Mouse (Mus musculus): ENCODE results near the gene Mtmr12. TPM values are rescaled to one million over a fixed set of nuclear protein-coding genes. Genes with fewer than 3 reads are reported as not detected.
A peak's percentile ranks its signal among the peaks of the same experiment; 100 is the strongest.

Mtmr12 gene
- total and polyA plus RNA-seq, 2 experiments from 2014 or later = 5.5 to 13.1 TPM

DNA sequence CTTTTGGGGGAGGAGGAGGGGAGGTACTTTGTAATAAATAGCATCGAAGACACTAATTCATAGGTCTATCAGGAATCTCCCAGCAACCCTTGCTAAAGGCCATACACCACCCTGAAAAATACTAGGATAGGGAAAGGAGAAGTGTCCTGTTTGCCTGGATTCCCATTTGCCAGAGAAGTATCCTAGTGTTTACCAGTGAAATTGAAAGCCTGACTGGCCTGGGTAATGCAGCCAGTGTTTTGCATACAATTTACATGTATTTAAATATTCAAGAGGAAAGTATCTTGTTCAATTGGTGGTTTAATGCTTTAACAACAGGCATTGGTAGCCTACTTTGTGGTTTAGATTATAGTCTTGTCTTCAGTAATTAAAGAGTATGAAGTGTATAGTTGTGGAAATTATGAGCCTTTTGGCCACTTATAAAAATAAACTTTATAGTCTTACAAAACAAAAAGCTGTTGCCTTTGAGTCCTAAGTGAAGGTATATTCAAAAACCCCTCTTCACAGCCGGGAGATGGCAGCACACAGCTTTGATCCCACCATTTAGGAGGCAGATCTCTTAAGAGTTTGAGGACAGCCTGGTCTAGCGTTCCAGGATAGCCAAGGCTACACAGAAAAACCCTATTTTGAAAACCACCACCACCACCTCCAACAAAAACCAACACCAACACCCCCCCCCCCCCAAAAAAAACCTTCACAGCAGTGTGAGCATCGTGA, 69.4 kb downstream of the Mtmr12 start:
- Histone ChIP-seq H3K27me3 (ENCODE audit: insufficient read depth, low read length) (no peaks in the 10 kb centered on the region), H3K4me2 (ENCODE audit: low read depth) (no peak overlapping the region), H3K36me3 (ENCODE audit: insufficient read depth) (peaks cover 21% of the 10 kb centered on the region), H3K27ac (ENCODE audit: low read depth, low read length) (no peak overlapping the region), H3K4me1 (ENCODE audit: insufficient read depth) (no peaks in the 10 kb centered on the region), H3K9me3 (ENCODE audit: low read length) (no peaks in the 10 kb centered on the region), H3K4me3 (ENCODE audit: low read depth, low read length) (no peak overlapping the region), H3K9ac (no peak overlapping the region)
- 61% methylated on average over 4 of the region's 4 CpGs for WGBS
- TF ChIP-seq CTCF (IDR thresholded peaks at IDR 0.05; ENCODE audit: low read depth) = peak; percentile 45
- ATAC-seq (peak; percentile 51), DNase-seq (peak; percentile 26)

DNA sequence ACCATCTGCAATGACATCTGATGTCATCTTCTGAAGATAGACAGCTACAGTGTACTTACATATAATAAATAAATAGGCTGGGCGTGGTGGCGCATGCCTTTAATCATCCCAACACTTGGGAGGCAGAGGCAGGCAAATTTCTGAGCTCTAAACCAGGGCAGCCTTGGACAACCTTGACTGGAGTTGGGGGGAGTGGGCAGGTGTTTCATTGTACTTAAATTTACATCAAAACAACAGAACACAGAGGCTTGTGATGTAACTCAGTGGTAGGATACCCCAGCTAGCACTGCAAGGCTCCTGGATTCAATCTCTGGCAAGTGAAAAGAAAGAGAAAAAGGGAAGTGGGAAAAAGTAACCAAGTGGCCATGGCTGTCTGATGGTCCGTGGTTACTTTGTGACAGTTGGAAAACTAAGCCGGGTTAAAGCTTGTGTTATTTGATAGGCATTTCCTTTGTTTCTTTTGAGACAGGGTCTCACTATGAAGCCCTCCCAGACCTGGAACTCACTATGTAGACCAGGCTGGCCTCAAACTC, 70.3 kb downstream of the Mtmr12 start:
- Histone ChIP-seq H3K27me3 (ENCODE audit: insufficient read depth, low read length) (no peaks in the 10 kb centered on the region), H3K9me3 (ENCODE audit: low read length) (no peaks in the 10 kb centered on the region), H3K9ac (no peak overlapping the region), H3K4me1 (ENCODE audit: insufficient read depth) (no peaks in the 10 kb centered on the region), H3K36me3 (ENCODE audit: insufficient read depth) (peaks cover 13% of the 10 kb centered on the region), H3K4me3 (ENCODE audit: low read depth, low read length) (no peak overlapping the region), H3K4me2 (ENCODE audit: low read depth) (no peak overlapping the region), H3K27ac (ENCODE audit: low read depth, low read length) (no peak overlapping the region)
- TF ChIP-seq CTCF (IDR thresholded peaks at IDR 0.05; ENCODE audit: low read depth) = no peak
- WGBS = 76% methylated on average over 4 of the region's 4 CpGs
- DNase-seq (no peak), ATAC-seq (no peak)

DNA sequence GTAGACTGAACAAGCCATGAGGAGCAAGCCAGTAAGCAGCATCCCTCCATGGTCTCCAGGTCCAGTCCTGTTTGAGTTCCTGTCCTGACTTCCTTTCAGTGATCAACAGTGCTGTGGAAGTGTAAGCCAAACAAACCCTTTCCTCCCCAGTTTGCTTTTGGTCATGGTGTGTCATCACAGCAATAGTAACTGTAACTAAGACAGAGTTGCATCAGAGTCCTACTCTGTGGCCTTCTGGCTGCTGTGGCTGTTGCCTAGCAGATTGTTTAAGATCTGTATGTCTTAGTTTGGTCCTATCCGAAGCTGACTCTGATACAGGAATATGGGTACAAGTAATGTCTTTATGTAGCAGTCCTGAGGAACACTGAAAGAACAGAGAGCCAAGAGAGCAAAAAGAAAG, 75.0 kb downstream of the Mtmr12 start:
- Histone ChIP-seq H3K4me1 (ENCODE audit: insufficient read depth) (no peaks in the 10 kb centered on the region), H3K9me3 (ENCODE audit: low read length) (no peaks in the 10 kb centered on the region), H3K4me3 (ENCODE audit: low read depth, low read length) (no peak overlapping the region), H3K4me2 (ENCODE audit: low read depth) (no peak overlapping the region), H3K27ac (ENCODE audit: low read depth, low read length) (no peak overlapping the region), H3K27me3 (ENCODE audit: insufficient read depth, low read length) (no peaks in the 10 kb centered on the region), H3K9ac (no peak overlapping the region), H3K36me3 (ENCODE audit: insufficient read depth) (no peaks in the 10 kb centered on the region)
- WGBS = 94% methylated on average over 1 of the region's 1 CpGs
- no peak for TF ChIP-seq CTCF (IDR thresholded peaks at IDR 0.05; ENCODE audit: low read depth)
- ATAC-seq = no peak
- DNase-seq = no peak

DNA sequence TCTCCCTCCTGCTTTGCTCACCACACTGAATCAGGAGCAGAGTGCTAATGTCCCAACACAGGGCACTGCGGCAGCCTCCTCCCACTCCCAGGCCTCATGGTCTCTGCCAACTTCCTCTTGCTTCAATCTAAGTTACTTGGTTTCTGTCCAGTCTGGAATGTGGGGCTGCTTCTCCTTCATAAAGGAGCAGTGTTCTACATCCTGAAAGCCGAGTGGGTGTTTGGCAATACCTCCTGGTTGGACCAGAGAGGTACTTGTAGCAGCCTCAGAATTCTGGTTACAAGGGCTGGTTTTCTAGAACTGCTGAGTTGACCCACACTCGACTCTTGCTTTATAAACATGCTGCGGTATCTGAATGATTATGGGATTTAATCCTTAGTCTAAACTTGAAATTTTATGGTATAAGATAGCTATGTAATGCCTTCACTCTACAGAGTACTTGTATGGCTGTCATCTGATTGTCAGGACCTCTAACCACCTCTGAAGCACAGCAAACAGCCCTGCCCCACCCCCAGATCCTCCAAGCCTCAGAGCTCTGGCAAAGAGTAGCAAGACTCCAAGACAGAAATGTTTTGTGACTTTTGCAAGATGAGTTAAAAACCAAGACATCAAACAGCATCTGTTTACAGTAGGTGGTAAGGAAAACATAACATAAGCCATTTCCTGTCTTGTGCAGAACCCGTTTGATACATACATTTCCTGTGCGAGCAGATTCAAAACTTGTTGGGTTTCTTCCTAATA, 80.1 kb downstream of the Mtmr12 start:
- Histone ChIP-seq H3K4me1 (ENCODE audit: insufficient read depth) (no peaks in the 10 kb centered on the region), H3K9me3 (ENCODE audit: low read length) (no peaks in the 10 kb centered on the region), H3K4me3 (ENCODE audit: low read depth, low read length) (no peak overlapping the region), H3K9ac (no peak overlapping the region), H3K36me3 (ENCODE audit: insufficient read depth) (no peaks in the 10 kb centered on the region), H3K27ac (ENCODE audit: low read depth, low read length) (no peak overlapping the region), H3K4me2 (ENCODE audit: low read depth) (no peak overlapping the region), H3K27me3 (ENCODE audit: insufficient read depth, low read length) (no peaks in the 10 kb centered on the region)
- DNase-seq (peak; percentile 19), ATAC-seq (peak; percentile 68)
- WGBS = 74% methylated on average over 6 of the region's 6 CpGs
- TF ChIP-seq CTCF (IDR thresholded peaks at IDR 0.05; ENCODE audit: low read depth) = no peak

DNA sequence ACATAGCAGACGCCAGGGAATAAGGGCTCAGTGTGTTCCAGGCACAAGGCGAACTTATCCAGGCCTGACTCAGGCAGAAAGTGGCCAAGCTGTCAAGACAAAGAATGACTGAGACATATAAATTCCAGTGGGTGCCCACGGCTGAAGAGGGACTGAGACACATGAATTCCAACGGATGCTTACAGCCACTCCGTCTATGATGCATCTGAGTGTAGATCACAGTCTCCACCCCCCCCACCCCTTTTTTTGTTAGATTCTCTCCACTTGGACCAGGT, 80.6 kb downstream of the Mtmr12 start:
- WGBS = 79% methylated on average over 5 of the region's 5 CpGs
- DNase-seq (no peak), ATAC-seq (no peak)
- no peaks in the 10 kb centered on the region for H3K4me1 ChIP-seq (ENCODE audit: insufficient read depth)
- no peak overlapping the region for H3K4me2 ChIP-seq (ENCODE audit: low read depth)
- no peaks in the 10 kb centered on the region for H3K27me3 ChIP-seq (ENCODE audit: insufficient read depth, low read length)
- no peaks in the 10 kb centered on the region for H3K36me3 ChIP-seq (ENCODE audit: insufficient read depth)
- no peak overlapping the region for H3K27ac ChIP-seq (ENCODE audit: low read depth, low read length)
- no peak overlapping the region for H3K9ac ChIP-seq
- no peak overlapping the region for H3K4me3 ChIP-seq (ENCODE audit: low read depth, low read length)
- TF ChIP-seq CTCF (IDR thresholded peaks at IDR 0.05; ENCODE audit: low read depth) = no peak
- H3K9me3 ChIP-seq (ENCODE audit: low read length) = no peaks in the 10 kb centered on the region

DNA sequence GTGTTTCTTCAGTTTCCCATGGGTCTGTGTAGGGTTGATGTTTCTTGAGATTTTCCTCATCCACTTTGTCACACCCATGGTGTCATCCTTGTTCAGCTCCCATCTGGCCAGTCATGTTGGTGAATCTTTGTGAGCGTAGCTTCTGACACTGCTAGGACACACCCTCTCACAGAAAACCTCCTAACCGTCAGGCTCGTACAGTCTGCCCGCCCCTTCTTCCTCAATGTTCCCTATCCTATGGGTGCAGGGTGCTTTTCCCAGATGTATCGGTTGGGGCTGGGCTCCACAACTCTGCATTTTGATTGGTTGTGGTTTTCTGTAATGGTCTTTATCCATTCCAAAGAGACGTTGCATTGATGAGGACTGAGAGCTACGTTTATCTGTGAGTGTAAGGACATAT, 85.5 kb downstream of the Mtmr12 start:
- no peak for TF ChIP-seq CTCF (IDR thresholded peaks at IDR 0.05; ENCODE audit: low read depth)
- no peak for ATAC-seq
- no peaks in the 10 kb centered on the region for H3K4me1 ChIP-seq (ENCODE audit: insufficient read depth)
- H3K27me3 ChIP-seq (ENCODE audit: insufficient read depth, low read length) = no peaks in the 10 kb centered on the region
- no peak overlapping the region for H3K27ac ChIP-seq (ENCODE audit: low read depth, low read length)
- no peak overlapping the region for H3K9ac ChIP-seq
- no peak overlapping the region for H3K4me3 ChIP-seq (ENCODE audit: low read depth, low read length)
- no peaks in the 10 kb centered on the region for H3K9me3 ChIP-seq (ENCODE audit: low read length)
- DNase-seq = no peak
- whole genome bisulfite sequencing = 85% methylated on average over 7 of the region's 7 CpGs
- no peaks in the 10 kb centered on the region for H3K36me3 ChIP-seq (ENCODE audit: insufficient read depth)
- no peak overlapping the region for H3K4me2 ChIP-seq (ENCODE audit: low read depth)

DNA sequence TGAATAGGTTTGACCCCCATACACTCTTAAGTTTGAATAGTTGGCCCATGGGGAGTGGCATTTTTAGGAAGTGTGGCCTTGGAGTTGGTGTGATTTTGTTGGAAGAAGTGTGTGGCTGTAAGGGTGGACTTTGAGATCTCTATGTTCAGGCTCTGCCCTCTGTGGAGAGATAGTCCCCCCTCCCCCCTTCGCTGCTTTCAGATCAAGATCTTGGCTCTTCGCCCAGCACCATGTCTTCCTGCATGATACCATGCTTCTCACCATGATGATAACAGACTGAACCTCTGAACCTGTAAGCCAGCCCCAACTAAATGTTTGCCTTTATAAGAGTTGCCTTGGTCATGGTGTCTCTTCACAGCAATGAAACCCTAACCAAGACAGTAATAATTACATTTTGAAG, 86.9 kb downstream of the Mtmr12 start:
- Histone ChIP-seq H3K36me3 (ENCODE audit: insufficient read depth) (no peaks in the 10 kb centered on the region), H3K9ac (no peak overlapping the region), H3K27me3 (ENCODE audit: insufficient read depth, low read length) (no peaks in the 10 kb centered on the region), H3K27ac (ENCODE audit: low read depth, low read length) (no peak overlapping the region), H3K4me3 (ENCODE audit: low read depth, low read length) (no peak overlapping the region), H3K4me2 (ENCODE audit: low read depth) (no peak overlapping the region), H3K4me1 (ENCODE audit: insufficient read depth) (no peaks in the 10 kb centered on the region), H3K9me3 (ENCODE audit: low read length) (no peaks in the 10 kb centered on the region)
- TF ChIP-seq CTCF (IDR thresholded peaks at IDR 0.05; ENCODE audit: low read depth) = no peak
- ATAC-seq = no peak
- no peak for DNase-seq
- WGBS = 92% methylated on average over 2 of the region's 2 CpGs
